Mouse (Mus musculus) olfactory bulb, adult 2 months (tissue): ENCODE data around the gene Arl4d. TPM values are rescaled to one million over a fixed set of nuclear protein-coding genes. Genes with fewer than 3 reads are reported as not detected.
"Not testable (repeated sequence)": the region's sequence is repeated elsewhere in the genome, so short reads cannot be mapped to it uniquely, and the experiment has no call there.

ENCODE experiments used
- H3K27ac ChIP-seq: fragments of 200-500 bp; 2 replicates; pipeline ENCODE4 v1.5.1; 2012; ENCODE audit warnings: low read depth, low read length; ENCODE audit not compliant: insufficient read depth
- H3K4me1 ChIP-seq: fragments of 200-500 bp; 2 replicates; pipeline ENCODE4 v1.6.1; 2012; ENCODE audit warnings: low read length; ENCODE audit not compliant: control insufficient read depth, insufficient read depth
- H3K4me3 ChIP-seq: fragments of 200-500 bp; 2 replicates; pipeline ENCODE4 v1.5.1; 2012; ENCODE audit warnings: mild to moderate bottlenecking, low read depth, low read length, moderate library complexity; ENCODE audit not compliant: insufficient read depth
- CTCF ChIP-seq: fragments of 200-500 bp; IDR thresholded peaks from 2 replicates; pipeline ENCODE4 v1.5.1; 2012; ENCODE audit warnings: low read depth, mild to moderate bottlenecking, low read length, moderate library complexity; ENCODE audit not compliant: insufficient read depth
- POLR2A ChIP-seq: fragments of 200-500 bp; IDR thresholded peaks from 2 replicates; pipeline ENCODE4 v1.6.1; 2012; ENCODE audit warnings: mild to moderate bottlenecking, low read depth, low read length, moderate library complexity; ENCODE audit not compliant: insufficient read depth
- WGBS: fragments of 180-500 bp; shearing (Covaris S2); methylation state at CpG from one replicate; pipeline ENCODE4 v1.1.7; 2018; 5-methylcytosine and 5-hydroxymethylcytosine counted together
- polyA plus RNA-seq: library from polyadenylated mRNA; stranded (reverse); fragments of >200 nt; gene quantifications from 2 replicates; pipeline ENCODE4 v1.2.4, GENCODE M21; 2012; ENCODE audit warnings: low replicate concordance; ENCODE audit not compliant: missing spikeins, insufficient read depth, insufficient read length

The Arl4d gene
- polyA plus RNA-seq, 1 experiment = not detected

- under 1% methylated on average over 44 of the region's 56 CpGs for WGBS
Measured at GRCm38 (mm10) chr11:101645411-101646282, 19.7 kb upstream of the Arl4d start.

GRCm38 (mm10) chr11:101646283-101646794, 19.0 kb upstream of the Arl4d start:
- 7% methylated on average over 16 of the region's 16 CpGs for WGBS
- H3K4me1 ChIP-seq = not testable (repeated sequence)
- H3K4me3 ChIP-seq = peak overlapping the region; percentile 43
- H3K27ac ChIP-seq = peak overlapping the region; percentile 96

More at GRCm38 (mm10) chr11:101645411-101646282, 19.7 kb upstream of the Arl4d start:
- Histone ChIP-seq H3K4me3 (peak overlapping the region; percentile 43), H3K27ac (peak overlapping the region; percentile 96)
- peak; percentile 51 for TF ChIP-seq POLR2A
- not testable (repeated sequence) for H3K4me1 ChIP-seq

- H3K27ac ChIP-seq, H3K4me3 ChIP-seq, H3K4me1 ChIP-seq: not testable (repeated sequence)
- 93% methylated on average over 10 of the region's 10 CpGs for WGBS
Measured at GRCm38 (mm10) chr11:101647093-101647492, 18.2 kb upstream of the Arl4d start.

GRCm38 (mm10) chr11:101656356-101656755, 9.0 kb upstream of the Arl4d start:
- TF ChIP-seq CTCF (no peak), POLR2A (no peak)
- no peak overlapping the region for H3K27ac ChIP-seq
- H3K4me1 ChIP-seq = no peaks in the 10 kb centered on the region
- WGBS = 94% methylated on average over 4 of the region's 4 CpGs
- no peak overlapping the region for H3K4me3 ChIP-seq

GRCm38 (mm10) chr11:101657528-101657885, 7.8 kb upstream of the Arl4d start:
- Histone ChIP-seq H3K4me1 (no peaks in the 10 kb centered on the region), H3K4me3 (peak overlapping the region; percentile 47), H3K27ac (peak overlapping the region; percentile 99)
- WGBS = 4% methylated on average over 3 of the region's 3 CpGs
- no peak for TF ChIP-seq POLR2A
- TF ChIP-seq CTCF = no peak

DNA sequence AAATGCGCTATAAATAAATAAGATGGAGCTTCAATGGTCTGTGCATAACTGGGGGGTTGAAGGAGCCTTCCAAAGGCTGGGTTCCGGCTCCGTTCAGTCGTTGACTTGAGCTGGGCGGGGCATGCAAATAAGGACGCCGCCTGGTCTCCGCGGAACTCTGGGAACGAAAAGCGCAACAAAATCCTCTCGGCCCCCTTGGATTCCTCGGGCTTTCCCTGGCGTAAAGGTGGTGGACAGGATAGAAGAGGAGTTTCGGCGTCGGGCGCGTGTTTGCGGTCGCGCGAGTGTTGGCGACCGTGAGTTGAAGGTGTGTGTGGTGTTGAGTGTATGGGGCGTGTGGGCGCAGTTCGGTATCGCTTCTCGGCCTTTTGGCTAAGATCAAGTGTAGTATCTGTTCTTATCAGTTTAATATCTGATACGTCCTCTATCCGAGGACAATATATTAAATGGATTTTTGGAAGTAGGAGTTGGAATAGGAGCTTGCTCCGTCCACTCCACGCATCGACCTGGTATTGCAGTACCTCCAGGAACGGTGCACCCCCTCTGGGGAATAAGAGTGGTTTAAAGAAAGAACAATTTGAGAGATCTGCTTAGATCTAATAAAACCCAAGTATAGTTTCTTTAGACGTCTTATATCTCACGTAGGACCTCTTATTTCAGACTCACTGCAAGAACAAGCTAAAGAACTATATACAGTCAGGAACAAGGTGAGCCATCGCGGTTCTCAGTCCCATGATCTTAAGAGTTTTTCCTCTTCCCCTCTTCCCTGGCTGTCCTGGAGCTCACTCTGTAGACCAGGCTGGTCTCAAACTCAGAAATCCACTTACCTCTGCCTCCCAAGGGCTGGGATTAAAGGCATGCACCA, 7.2 kb upstream of the Arl4d start:
- Histone ChIP-seq H3K4me3 (peak overlapping the region; percentile 47), H3K27ac (peak overlapping the region; percentile 99)
- under 1% methylated on average over 38 of the region's 40 CpGs for WGBS
- H3K4me1 ChIP-seq = not testable (repeated sequence)
- 0 out of 2 replicates have a peak, but pooled peaks have one; percentile 24 for TF ChIP-seq POLR2A

- 27% methylated on average over 10 of the region's 10 CpGs for WGBS
- H3K4me1 ChIP-seq = no peaks in the 10 kb centered on the region
- H3K4me3 ChIP-seq = no peak overlapping the region
- peak overlapping the region; percentile 81 for H3K27ac ChIP-seq
- TF ChIP-seq CTCF = no peak
- TF ChIP-seq POLR2A = no peak
Measured at GRCm38 (mm10) chr11:101658751-101659558, 6.4 kb upstream of the Arl4d start.

DNA sequence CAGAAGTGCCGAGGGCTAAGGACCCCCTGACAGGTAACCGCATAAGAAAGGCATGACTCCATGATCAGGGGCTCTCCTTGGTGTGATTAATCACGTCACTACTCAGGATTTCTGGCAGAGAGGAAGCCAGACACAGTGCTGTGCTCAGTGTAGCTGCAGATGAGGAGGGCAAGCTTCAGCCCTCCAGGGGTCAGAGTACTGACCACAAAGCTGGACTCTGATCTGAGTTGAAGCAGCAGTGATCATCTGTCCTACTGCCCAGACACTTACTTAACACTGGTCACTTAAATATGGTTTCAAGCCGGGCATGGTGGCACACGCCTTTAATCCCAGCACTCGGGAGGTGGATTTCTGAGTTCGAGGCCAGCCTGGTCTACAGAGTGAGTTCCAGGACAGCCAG, 4.2 kb upstream of the Arl4d start:
- Histone ChIP-seq H3K27ac (no peak overlapping the region), H3K4me1 (no peaks in the 10 kb centered on the region), H3K4me3 (no peak overlapping the region)
- TF ChIP-seq POLR2A = no peak
- TF ChIP-seq CTCF = no peak
- 80% methylated on average over 7 of the region's 7 CpGs for WGBS

DNA sequence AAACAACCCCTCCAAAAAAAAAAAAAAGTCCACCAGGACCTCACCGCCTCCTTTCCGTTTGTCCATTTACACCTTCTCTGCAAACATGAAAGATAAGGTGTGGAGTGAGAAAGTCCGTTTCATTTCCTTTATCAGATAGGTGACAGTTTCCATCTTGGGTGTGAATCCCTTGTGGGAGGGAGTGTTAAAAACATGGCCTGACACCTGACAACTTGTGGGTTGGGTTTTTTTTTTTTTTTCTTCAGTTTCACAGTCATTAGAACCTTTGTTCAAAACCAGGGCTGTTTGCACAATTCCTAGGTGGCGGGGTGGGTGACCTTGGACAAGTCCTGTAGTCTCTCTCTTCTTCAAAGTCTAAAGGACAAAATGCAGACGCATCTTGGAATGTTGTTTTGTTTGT, 3.6 kb upstream of the Arl4d start:
- TF ChIP-seq CTCF = no peak
- no peak for TF ChIP-seq POLR2A
- Histone ChIP-seq H3K4me3 (no peak overlapping the region), H3K4me1 (peaks cover 2% of the 10 kb centered on the region; the same call in 1 of the 2 replicates), H3K27ac (no peak overlapping the region)
- 85% methylated on average over 5 of the region's 5 CpGs for WGBS
